Mouse (Mus musculus) kidney, adult 11 months (tissue): ENCODE data around the gene 4933427D14Rik.
A peak's percentile ranks its signal among the peaks of the same experiment; 100 is the strongest.

Source experiments
- DNase-seq: peaks from one replicate; pipeline ENCODE4 v3.0.0; 2022

Gene 4933427D14Rik

GRCm38 (mm10) chr11:72136231-72136982, 70.9 kb downstream of the 4933427D14Rik start:
- DNase-seq, result no peak

- DNase-seq, result no peak
Observed at GRCm38 (mm10) chr11:72135383-72136158, 71.7 kb downstream of the 4933427D14Rik start, which contains the start of gene Pitpnm3. Pitpnm3 (minus strand) TSS chr11:72135778.

GRCm38 (mm10) chr11:72134536-72135382, 72.5 kb downstream of the 4933427D14Rik start:
- DNase-seq, result no peak

- no peak for DNase-seq
Observed at GRCm38 (mm10) chr11:72133075-72133474, 74.2 kb downstream of the 4933427D14Rik start.

GRCm38 (mm10) chr11:72132266-72132665, 75.0 kb downstream of the 4933427D14Rik start:
- peak; percentile 71 for DNase-seq

GRCm38 (mm10) chr11:72131697-72132096, 75.6 kb downstream of the 4933427D14Rik start:
- no peak for DNase-seq

GRCm38 (mm10) chr11:72130905-72131304, 76.4 kb downstream of the 4933427D14Rik start:
- DNase-seq, result no peak

GRCm38 (mm10) chr11:72130472-72130871, 76.8 kb downstream of the 4933427D14Rik start:
- DNase-seq, result no peak

- no peak for DNase-seq
Observed at GRCm38 (mm10) chr11:72130021-72130420, 77.2 kb downstream of the 4933427D14Rik start.

- DNase-seq, result no peak
Observed at GRCm38 (mm10) chr11:72129032-72129894, 78.0 kb downstream of the 4933427D14Rik start.

GRCm38 (mm10) chr11:72127450-72128189, 79.6 kb downstream of the 4933427D14Rik start:
- no peak for DNase-seq

GRCm38 (mm10) chr11:72125781-72126180, 81.5 kb downstream of the 4933427D14Rik start:
- no peak for DNase-seq

GRCm38 (mm10) chr11:72123531-72123930, 83.7 kb downstream of the 4933427D14Rik start:
- DNase-seq, result no peak

GRCm38 (mm10) chr11:72120354-72120753, 86.9 kb downstream of the 4933427D14Rik start:
- no peak for DNase-seq

- no peak for DNase-seq
Observed at GRCm38 (mm10) chr11:72118630-72119029, 88.6 kb downstream of the 4933427D14Rik start.

- DNase-seq, result no peak
Observed at GRCm38 (mm10) chr11:72113296-72113695, 94.0 kb downstream of the 4933427D14Rik start.

- no peak for DNase-seq
Observed at GRCm38 (mm10) chr11:72110726-72111125, 96.5 kb downstream of the 4933427D14Rik start.

GRCm38 (mm10) chr11:72104223-72104622, 103.0 kb downstream of the 4933427D14Rik start:
- no peak for DNase-seq
